Mouse (Mus musculus) retina, postnatal 7 days (tissue): Measurements from ENCODE around the gene Asic2.
A peak's percentile ranks its signal among the peaks of the same experiment; 100 is the strongest.

Experiments
- DNase-seq: peaks from one replicate; pipeline ENCODE4 v3.0.0-alpha.2; 2012; ENCODE audit warnings: low read depth, low spot score

Asic2 gene

DNA sequence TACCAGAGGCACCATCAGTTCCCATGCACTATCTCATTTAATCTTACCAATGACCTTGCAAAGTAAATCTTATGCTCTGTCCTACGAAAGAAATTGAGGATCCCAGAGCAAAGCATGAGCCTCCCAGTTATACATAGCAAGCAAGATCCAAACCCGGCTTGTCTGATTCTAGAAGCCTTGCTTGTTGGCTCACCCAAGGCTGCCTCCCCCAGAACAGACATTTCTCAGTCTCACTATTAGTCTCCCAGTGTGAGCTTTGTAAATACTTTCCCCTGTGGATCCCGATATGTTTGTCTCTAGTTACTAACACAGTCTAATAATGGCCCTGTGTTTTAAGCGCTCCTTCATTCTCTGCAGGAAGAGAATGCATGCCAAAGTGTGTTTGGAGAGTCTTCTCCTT is 446.4 kb downstream of the Asic2 start:
- DNase-seq: no peak

DNA sequence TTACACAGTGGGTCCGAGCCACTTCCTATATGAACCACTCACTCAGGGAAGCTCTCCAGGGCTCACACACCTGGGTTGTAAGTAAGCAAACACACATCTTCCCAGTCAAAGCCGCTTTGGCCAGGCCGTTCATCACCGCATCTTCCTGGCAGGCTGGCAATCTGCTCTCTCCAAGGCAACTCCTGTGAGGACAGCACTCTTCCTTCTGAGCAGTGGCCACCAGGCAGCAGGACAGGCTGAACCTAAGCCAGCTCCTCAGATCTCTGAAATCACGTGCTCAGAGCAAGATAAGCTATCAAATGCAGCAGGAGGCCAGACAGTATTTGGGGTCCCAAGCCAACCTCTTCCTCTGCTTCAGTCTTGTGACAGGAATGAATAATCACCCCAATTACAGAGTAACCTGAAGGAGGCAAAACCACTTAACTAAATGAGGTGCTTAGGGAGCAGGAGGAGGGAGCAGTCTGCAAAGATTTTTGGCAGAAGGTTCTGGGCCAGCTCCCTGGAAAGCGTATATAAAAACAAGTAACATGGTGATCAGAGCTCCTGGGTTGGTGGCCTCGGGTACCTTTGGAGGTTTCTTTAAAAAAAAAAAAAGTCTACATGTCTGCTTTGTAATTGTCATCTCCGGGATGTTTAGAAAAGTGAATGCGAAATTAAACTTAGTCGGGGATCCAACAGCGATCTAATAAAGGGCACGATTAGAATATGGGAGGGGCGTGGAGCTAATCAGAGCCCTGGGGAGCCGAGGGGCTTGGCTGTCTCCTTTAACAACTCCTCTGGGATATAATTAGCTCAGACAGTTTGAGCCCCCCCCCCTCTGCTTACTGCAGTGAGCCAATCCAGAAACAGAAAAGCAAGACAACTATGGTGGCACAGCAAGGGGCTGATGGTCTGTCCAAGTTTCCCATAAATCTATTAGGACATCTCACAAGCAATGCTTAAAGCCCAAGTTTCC is 450.0 kb downstream of the Asic2 start:
- no peak for DNase-seq

DNA sequence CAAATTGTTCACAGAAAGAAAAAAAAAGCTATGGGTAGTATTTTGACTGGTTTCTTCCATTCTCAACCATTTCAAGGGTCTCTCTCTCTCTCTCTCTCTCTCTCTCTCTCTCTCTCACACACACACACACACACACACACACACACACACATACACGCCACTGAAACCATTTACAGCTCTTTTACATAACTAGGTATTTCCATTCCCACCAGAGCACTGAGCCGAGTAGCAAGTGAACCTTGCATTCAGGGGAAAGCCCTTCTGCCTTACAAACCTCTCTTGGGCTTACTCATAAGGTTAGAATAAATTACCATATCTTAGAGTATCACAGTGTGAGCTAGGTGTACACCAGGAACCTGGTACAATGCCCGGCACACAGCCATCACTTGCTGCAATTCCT is 452.5 kb downstream of the Asic2 start:
- DNase-seq: no peak

DNA sequence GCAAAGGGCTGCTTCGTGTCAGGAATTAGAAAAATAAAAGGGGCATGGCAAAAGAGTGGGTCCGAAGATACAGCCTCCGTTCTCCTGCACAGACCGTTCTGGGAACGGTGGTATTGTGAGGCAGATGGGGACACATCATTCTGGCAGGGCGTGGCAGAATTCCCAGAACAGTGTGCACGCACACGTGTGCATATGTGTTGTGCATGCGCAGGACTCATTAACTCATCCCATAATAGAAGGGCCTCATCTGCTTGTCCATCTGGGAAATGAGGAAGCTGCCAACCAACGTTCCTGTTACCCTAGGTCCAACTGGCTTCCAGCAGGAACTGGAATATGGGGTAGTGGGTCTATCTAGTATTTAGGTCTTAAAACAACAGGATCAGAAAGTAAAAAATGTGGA is 455.8 kb downstream of the Asic2 start:
- DNase-seq: no peak

DNA sequence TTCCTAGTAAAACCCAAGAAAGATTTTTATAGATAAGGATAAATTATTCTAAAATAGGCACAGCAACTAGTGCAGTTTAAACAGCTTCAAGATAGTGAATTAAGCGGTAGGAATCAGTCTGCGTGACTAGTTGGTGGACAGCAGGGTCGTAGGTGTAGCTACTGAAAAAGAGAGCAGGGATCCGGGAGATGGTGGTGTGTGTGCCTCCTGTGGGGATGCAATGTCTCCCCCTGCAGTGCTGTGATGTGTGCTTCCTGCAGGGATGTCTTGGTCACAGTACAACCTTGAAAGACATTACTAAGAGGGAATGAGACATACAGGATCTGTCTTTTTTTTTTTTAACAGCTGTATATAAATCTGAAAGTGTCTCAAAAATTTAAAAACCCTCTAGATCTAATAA is 456.9 kb downstream of the Asic2 start:
- no peak for DNase-seq

DNA sequence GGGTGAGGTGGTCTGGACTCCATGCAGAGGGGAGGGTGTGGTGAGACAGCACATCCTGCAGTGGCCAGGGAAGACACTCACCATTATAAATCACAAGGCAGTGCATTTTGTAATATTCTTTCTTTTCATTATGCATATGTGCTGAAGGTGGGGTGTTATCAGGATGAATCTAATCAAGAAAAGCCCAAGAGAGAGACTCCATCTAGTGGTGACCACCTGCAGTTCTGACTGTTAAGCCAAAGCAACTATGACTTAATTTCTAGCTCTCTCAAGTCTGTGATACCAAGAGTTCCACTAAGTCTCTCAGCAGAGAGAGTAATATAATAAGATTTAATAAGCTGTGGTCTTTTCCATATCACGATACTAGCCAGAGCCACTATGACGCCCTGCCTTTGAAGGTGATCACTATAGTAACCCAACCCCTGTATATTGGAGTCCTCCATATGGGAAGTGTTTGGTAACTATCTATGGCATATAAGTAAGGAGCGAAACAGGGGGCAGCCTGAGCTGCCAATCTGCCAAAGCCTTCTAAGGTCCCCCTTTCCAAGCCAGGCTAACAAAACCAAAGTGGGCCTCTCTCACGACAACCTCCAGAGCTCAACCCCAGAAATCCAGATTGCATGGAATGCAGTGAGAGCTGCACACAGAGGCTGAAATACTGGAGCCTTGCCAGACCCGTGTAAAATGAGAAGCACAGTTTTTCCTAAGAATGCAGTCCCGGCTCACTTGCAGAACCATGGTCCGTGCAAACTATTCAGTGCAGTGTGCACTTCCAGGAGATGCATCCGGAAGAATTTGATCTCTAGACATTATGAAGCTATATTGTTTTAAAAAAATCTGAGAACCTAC is 459.6 kb downstream of the Asic2 start:
- DNase-seq: no peak

DNA sequence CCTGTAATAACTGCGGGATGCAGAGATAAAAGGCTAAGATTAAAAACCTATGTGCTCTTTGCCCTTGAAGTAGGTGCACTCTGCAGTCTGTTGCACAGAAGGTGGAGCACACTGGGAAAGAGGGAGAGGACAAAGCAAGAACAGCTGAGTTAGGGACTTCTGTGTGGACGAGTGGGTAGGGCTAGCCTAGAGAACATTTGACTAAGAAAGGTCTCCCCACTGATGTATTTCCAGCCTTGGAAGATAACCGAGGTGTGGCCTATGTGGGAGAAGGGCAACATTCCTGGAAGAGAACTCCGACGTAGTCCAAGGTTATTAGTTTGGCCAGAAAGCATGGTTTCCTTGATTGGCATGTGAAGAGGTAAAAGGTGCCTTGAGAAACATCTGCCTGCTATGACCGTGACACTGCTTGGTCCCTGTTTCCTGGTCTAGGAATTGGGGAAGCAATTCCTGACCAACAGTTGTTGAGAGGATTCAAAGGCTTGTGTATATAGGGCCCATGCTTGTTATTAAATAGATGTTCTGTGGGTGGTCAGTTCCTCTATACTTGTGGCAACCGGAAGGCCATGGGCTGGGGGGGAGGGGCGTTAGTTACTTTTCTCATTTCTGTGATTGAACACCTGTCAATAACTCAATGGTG is 463.3 kb downstream of the Asic2 start:
- no peak for DNase-seq

DNA sequence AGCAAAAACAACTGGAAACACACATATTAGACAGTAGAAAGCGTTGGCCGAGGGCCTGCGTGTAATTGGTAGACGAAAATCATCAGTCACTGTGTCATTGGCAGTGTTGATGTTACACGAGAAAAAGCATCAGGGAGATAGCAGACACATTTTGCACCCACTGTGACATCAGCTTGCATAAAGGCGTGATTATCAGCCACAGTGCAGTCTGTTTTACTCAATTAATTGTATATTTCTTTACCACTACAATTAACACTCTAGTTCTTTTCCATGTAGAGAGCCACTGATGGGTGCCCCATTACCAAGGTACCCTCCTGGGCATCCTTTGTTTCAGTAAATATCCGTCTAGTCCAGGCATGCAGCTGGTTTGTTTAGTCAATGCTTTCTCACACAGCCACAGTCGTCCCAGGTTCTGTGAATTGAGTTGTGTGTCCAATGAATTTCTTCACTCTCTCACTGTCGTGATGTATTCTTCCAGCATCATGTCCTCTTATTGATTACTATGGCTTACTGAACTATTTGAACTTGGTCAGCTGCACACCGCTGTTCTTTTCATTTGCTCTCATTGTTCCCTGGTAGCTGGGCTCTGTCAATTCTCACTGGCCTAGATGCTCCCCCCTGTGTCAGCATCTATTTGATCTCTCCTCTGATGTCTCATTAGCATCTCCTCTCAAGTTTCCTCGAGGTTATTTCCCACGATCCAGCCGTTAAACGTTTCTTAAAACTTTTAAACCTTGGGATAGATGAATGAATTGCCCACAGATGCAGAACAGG is 466.6 kb downstream of the Asic2 start:
- no peak for DNase-seq

DNA sequence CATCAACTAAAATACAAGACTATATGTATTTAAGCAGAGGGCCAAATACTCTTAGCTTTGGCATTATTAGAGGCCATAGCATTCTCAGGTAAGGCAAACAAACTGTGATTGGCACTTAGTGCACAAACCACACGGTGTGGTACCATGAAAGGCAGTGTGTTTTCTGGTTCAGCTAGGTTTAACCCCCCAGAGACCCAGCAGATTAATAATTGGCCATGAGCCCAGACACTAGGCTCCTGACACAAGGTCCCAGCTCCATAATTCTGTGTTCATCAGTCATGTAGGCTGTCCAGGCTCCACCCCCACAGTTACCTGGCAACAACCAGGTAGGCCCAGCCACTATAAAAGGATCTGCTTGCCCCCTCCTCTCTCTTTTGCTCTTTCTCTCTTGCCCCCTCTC is 469.3 kb downstream of the Asic2 start:
- no peak for DNase-seq

DNA sequence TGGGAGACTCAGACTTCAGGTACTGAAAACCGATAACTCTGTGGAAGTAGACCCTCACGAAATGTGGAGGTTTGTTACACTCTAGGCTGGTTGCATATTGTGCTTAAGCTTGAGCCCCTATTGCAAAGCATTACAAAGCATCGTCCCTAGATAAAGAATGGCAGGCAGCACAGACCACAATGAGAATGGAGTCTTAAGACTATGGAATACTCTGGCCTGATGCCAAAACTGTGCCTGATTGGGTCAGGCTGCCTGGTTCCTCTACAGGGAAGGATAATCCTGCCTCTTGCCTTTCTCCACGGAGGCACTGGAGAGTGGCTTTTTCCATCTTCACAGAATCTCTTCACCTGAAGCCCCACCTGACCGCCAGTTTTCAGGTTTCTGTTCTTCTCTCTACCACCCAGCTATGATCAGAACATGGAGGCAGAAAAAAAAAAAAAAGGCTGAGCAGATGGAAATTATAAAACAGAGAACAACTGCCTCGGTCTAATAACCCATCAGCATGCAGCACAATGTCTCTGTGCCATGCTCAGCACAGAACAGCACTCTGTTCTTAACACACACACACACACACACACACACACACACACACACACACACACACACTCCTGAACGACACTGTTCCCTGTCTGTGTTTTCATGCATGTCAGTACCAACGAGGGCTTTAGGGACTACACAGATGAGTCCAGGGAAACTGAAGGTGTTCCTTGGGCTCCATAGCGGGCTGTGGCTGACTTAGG is 470.4 kb downstream of the Asic2 start:
- peak; percentile 16 for DNase-seq

DNA sequence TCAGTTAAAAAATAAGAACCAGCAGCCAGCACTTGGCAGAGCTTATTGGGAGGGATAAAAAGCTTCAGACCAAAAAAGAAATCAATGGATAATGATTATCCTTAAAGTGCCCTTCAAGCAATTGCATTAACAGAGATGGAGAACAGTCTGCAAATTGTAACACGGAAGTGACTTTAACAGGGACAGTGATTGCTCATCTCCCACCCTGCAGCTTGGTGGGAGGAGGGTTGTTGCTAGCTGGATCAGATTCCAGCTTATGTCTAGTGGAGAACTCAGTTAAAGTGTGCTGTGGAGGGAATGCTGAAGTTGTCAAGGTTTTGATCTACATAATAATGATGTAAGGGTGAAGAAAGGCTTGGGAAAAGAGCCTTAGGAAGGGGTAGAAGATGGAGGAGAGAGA is 471.8 kb downstream of the Asic2 start:
- DNase-seq: no peak

DNA sequence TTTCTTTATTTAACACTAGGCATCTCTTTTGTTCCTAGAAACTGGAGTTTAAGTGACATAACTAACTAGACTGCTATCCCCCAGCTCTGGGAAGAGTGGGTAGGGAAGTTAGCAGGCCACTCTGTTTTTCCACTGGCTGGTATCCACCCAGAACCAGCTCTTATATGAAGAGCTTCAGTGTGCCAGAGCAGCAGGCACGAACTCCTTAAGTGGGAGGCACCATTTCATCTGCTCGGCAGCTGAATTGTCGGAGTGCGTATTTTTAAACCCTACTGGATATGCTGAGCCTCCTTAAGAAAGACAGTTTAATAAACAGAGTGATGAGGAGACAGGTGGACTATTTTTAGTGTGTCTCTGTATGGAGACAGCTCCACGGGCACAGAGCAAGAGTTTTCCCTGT is 475.9 kb downstream of the Asic2 start:
- DNase-seq: no peak

DNA sequence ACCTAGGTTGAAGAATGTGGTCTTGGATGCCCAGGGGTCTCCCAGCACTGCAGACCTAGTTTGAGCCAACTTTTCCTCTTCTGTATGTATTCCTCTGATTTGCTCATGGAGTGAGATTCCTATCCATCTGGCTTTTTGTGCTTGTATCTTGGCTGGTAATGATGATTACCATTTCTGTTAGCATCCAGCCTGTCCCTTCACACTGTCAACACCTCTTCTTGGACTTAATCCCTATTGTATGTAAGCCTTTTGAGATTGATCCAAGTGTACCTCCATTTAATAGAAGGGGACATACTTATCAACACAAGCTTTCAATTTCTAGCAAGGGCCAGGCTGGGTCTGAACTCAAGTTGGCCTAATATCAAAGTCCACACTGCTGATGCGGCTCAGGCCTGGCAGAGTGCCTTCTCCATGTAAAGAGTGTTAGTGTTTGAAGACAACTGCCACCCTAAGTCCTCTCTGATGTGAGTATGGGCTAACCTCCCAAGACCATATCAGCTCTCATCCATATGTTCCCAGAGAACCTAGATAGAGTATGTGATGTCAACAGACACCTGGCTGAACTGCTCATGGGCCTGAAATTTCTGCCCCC is 479.0 kb downstream of the Asic2 start:
- no peak for DNase-seq

DNA sequence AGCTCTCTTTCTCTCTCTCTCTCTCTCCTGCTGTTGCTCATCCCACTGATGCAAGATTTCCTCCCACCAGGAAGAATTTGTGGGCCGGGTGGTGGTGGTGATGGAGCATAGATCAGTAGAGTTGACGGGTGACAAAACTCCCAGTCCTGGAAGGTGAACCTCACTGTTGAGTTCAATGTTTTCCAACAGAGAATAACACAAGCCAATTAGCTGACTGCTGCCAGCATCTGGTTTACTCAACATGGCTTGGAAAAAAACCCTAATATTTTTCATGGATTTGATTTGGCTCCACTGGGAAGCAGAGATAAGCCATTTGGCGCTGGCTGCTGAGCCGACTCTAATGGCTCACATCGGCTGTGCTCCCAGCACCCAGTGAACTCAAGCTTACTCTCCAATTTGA is 479.6 kb downstream of the Asic2 start:
- DNase-seq: no peak

DNA sequence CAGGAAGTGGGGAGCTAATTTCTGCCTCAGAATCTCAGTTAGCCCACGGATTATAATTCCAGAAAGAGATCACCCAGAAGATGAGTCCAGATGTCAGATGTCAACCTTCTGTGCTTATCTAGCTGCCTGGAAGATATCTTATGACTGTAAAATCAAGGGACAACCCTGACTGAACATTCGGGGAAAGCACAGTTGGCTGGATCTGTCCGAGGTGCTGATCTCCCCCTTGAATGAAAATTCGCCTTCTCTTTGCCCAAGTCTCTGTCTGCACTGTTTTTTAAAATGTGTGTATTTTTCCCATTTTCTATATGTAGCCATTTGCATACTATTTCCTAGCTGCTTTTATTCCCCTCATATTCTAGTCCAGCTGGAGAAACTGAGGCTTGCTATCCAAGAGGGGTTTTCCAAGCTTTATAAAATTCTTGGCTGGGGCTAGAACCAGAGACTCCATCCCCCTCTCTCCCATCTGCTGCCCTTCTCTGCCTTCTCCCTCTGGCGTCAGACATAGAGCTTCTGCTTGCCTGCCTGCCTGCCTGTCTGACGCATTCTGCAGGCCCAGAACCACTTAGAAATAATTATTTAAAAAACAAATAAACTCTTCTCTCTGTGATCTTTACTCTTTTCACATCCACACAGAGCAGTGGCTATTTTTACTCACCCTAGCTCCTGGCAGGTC is 481.9 kb downstream of the Asic2 start:
- DNase-seq: no peak

DNA sequence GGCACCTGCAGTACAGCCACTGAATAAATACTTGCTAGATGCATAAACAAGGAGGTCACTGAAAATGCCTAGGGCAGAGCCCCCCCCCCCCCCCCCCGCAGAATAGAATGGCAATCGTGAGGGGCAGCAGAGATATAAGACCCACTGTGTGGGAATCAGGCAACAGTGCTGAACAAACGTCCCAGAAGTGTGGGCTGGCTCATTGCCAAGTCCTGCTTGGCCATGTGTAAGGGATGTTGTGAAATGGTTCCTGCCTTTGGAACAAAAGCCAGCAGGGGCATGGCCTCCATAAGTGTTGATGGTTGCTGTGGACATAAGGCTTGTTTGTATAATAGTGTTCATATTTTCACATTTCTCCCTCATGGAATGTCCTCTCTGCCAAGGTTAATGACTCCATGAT is 487.1 kb downstream of the Asic2 start:
- no peak for DNase-seq

DNA sequence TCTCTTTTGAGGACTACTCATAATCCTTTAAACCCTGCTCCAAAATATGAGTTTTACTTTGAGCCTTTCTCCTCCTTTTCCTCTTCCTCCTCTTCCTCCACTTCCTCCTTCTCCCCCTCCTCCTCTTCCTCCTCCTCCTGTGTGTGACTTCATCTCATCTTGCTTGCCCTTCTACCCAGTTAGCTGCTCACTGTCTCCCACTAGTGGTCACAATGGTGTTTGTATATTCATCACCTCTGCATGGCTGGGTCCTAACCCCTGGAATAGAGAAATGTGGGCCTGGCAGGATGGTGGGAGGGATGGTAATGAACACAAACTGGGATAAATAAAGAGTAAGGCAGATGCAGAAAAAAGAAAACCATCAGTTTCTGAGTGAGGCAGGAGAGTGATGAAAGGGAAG is 492.0 kb downstream of the Asic2 start:
- DNase-seq: no peak

DNA sequence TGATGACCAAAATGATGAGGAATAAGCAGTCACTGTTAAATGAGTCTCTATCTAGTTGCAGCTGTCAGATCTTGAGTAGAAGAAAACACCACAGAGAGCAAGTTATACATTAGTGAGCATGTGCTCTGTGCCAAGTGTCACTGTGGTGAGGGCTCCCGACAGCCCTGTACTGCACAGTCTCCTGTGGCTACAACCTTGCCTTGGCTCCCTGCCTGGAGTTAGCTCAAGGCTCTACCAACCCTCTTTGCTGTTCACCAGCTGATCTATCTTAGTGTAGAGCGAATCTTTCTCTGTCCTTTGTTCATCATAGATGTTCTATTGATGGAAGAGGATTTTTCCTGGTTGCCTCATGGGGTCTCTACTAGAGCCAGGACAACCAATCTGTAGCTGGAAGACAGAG is 494.1 kb downstream of the Asic2 start:
- DNase-seq: no peak

DNA sequence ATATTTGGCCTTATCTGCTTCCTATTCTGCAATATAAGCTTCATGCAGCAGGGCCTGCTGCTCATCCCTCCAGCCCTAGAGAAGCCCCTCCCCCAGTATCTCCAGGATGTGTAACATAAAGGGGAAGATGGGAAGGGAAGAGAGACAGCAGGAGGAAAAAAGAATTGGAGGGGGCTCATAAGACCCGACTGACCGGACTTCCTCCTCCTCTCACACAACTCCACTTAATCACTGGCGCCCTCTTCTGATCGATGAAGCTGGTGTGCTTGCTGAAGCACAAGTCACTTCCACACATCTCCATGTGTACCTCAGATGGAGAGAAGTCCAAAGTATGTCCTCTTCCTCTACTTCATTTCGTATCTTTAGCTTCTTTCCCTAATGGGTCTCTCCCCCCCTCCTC is 506.1 kb downstream of the Asic2 start:
- peak; percentile 24 for DNase-seq

DNA sequence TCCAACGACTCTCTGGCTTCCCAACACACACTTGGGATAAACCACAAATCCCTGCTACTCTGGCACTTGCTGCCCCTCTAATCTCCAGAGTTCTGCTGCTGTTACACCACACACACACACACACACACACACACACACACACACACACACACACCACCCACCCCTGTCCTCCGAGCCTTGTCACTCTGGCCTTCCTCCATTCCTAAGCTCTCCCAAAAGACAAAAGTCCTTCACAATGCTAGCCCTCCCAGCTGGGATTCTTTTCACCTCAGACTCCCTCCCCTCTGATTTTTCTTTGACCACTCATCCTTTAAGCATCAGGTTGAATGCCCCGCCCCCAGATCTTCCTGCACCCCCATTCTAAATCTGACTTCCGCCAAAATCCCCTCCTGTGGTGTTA is 506.5 kb downstream of the Asic2 start:
- no peak for DNase-seq
